Mouse (Mus musculus) embryonic facial prominence, embryonic 11.5 days (tissue): ENCODE data around the gene Nicn1. TPM values are rescaled to one million over a fixed set of nuclear protein-coding genes. Genes with fewer than 3 reads are reported as not detected.
"Not testable (repeated sequence)": the region's sequence is repeated elsewhere in the genome, so short reads cannot be mapped to it uniquely, and the experiment has no call there.

Experiments used
- ATAC-seq: fragments of 200-750 bp; cut with Nextera tagmentation; replicated peaks from 2 replicates; pipeline ENCODE4 v1.8.0; 2017; ENCODE audit warnings: low read depth; ENCODE audit not compliant: insufficient number of reproducible peaks, low FRiP score, low TSS enrichment
- DNase-seq: peaks from one replicate; pipeline ENCODE4 v3.0.0-alpha.2; 2015; ENCODE audit warnings: low spot score
- H3K27ac ChIP-seq: fragments of 300-500 bp; sonication (generic); replicated peaks from 2 replicates; pipeline ENCODE4 v1.5.1; 2014; ENCODE audit warnings: mild to moderate bottlenecking, low read depth, low read length, control low read depth
- H3K27me3 ChIP-seq: fragments of 300-500 bp; sonication (generic); 2 replicates; pipeline ENCODE4 v1.6.1; 2014; ENCODE audit warnings: mild to moderate bottlenecking, low read length, moderate library complexity, mixed read lengths; ENCODE audit not compliant: control insufficient read depth, insufficient read depth
- H3K36me3 ChIP-seq: fragments of 300-500 bp; sonication (generic); replicated peaks from 2 replicates; pipeline ENCODE4 v1.6.1; 2014; ENCODE audit warnings: low read depth, mild to moderate bottlenecking, low read length, moderate library complexity, mixed read lengths; ENCODE audit not compliant: control insufficient read depth, insufficient read depth
- H3K4me1 ChIP-seq: fragments of 300-500 bp; sonication (generic); 2 replicates; pipeline ENCODE4 v1.6.1; 2014; ENCODE audit warnings: low read length, mixed read lengths; ENCODE audit not compliant: control insufficient read depth, insufficient read depth
- H3K4me2 ChIP-seq: fragments of 300-500 bp; sonication (generic); 2 replicates; pipeline ENCODE4 v1.6.1; 2014; ENCODE audit warnings: low read depth, mild to moderate bottlenecking, control low read depth, low read length, moderate library complexity
- H3K4me3 ChIP-seq: fragments of 300-500 bp; sonication (generic); 2 replicates; pipeline ENCODE4 v1.5.1; 2014; ENCODE audit warnings: low read depth, low read length, control low read depth
- H3K9ac ChIP-seq: fragments of 300-500 bp; sonication (generic); replicated peaks from 2 replicates; pipeline ENCODE4 v1.6.1; 2014; ENCODE audit warnings: mild to moderate bottlenecking, control low read depth, low read length
- H3K9me3 ChIP-seq: fragments of 300-500 bp; sonication (generic); replicated peaks from 2 replicates; pipeline ENCODE4 v1.6.1; 2016; ENCODE audit warnings: mild to moderate bottlenecking, low read length, inconsistent platforms, mixed read lengths; ENCODE audit not compliant: control insufficient read depth
- WGBS: fragments of 180-500 bp; shearing (Covaris S2); extraction: QIAGEN DNeasy Blood & Tissue Kit; methylation state at CpG from one replicate; pipeline ENCODE4 v1.1.7; 2014; 5-methylcytosine and 5-hydroxymethylcytosine counted together
- polyA plus RNA-seq: library from polyadenylated mRNA; unstranded; fragments of >200 nt; fragmentation: Nextera tagmentation; extraction: Ambion mirVana; gene quantifications from 2 replicates; pipeline ENCODE4 v1.2.1, GENCODE M21; 2014

The Nicn1 gene
- polyA plus RNA-seq, 1 experiment from 2014 or later, result 48.4 TPM

DNA sequence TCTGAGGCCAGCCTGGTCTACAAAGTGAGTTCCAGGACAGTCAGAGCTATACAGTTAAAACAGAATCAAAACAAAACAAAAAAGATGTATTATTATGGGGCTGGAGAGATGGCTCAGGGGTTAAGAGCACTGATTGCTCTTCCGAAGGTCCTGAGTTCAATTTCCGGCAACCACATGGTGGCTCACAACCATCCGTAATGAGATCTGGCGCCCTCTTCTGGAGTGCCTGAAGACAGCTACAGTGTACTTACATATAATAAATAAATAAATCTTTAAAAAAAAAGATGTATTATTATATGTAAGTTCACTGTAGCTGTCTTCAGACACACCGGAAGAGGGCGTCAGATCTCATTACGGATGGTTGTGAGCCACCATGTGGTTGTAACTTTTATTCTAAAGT lies 31.8 kb downstream of the Nicn1 start:
- WGBS, result 82% methylated on average over 7 of the region's 7 CpGs
- H3K4me3 ChIP-seq, result not testable (repeated sequence)

DNA sequence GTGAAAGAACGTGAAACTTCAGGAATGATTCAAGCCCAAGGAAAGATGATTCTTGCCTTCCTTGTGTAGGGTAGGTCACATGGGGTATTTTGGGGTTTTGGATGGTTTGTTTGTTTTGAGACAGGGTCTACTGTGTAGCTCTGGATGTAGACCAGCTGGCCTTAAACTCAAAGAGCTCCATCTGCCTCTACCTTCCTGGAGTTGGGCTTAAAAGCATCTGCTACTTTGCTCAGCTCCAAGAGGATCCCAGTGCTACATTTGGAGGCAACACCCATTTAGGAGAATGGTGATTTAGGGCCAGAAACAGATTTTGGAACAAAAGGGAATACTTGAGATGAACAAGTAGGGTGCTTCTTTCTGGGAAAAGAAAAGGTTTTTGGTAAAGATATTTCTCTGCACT lies 34.6 kb downstream of the Nicn1 start:
- Histone ChIP-seq H3K4me2 (no peak overlapping the region), H3K27me3 (no peaks in the 10 kb centered on the region), H3K9me3 (no peaks in the 10 kb centered on the region), H3K4me3 (no peak overlapping the region), H3K4me1 (no peaks in the 10 kb centered on the region), H3K9ac (no peak overlapping the region), H3K36me3 (no peaks in the 10 kb centered on the region), H3K27ac (no peak overlapping the region)
- 84% methylated on average over 1 of the region's 1 CpGs for WGBS
- DNase-seq (no peak), ATAC-seq (no peak)

More for the DNA sequence above, 31.8 kb downstream of the Nicn1 start:
- not testable (repeated sequence) for H3K36me3 ChIP-seq, H3K4me2 ChIP-seq, H3K4me1 ChIP-seq, DNase-seq, ATAC-seq, H3K9me3 ChIP-seq, H3K27ac ChIP-seq, H3K9ac ChIP-seq, H3K27me3 ChIP-seq

DNA sequence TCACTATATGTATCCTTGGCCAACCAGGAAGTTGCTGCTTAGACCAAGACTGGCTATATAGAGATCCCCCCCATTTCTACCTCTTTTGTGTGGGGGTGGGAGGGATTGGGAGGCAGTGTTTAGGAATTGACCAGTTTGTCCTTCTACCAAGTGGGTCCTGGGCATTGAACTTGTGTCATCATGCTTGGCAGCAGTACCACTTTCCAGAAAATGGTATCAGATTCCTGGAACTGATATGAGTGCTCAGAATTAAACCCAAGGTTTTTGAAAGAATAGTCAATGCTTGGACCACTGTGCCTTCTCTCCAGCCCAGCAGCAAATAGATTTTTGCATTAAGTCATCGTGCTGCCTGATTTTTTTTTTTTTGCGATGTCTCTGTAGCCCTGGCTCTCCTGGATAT lies 35.6 kb downstream of the Nicn1 start:
- H3K27ac ChIP-seq, result no peak overlapping the region
- no peaks in the 10 kb centered on the region for H3K9me3 ChIP-seq
- DNase-seq (no peak), ATAC-seq (no peak)
- no peaks in the 10 kb centered on the region for H3K4me1 ChIP-seq
- WGBS, result 95% methylated on average over 2 of the region's 2 CpGs
- H3K36me3 ChIP-seq, result peaks cover 1% of the 10 kb centered on the region
- H3K4me3 ChIP-seq, result no peak overlapping the region
- H3K4me2 ChIP-seq, result no peak overlapping the region
- no peaks in the 10 kb centered on the region for H3K27me3 ChIP-seq
- H3K9ac ChIP-seq, result no peak overlapping the region

DNA sequence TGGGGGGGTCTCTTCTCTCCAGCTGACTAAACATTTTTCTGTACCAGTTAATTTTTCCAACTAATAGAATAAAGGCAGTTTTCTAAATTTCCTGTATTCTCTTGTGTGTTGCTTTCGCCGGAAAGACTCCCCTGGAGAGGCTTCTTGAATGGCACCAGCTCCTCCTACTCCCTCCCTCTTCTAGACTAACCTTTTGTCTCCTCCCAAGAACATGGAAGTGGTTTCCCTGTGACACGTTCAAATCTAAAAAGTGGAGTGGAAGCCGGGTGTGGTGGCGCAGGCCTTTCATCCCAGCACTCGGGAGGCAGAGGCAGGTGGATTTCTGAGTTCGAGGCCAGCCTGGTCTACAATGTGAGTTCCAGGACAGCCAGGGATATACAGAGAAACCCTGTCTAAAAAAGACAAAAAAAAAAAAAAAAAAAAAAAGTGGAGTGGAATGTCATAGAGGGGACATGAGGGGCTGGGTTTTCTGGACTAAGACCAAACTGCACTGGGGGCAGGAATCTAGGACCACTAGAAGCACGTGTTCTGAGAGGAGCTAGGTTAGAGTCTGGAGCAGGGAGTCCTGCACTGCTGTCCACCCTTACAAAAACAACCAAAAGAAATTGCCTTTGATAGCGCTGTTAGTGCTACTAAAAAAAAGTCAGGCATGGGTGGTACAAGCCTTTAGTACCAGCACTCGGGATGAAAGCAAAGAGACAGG lies 47.8 kb downstream of the Nicn1 start:
- Histone ChIP-seq H3K36me3 (peaks cover 4% of the 10 kb centered on the region), H3K4me2 (no peak overlapping the region), H3K27ac (0 out of 2 replicates have a peak overlapping the region, but pooled peaks have one; percentile 57), H3K4me3 (no peak overlapping the region; the same call in 1 of the 2 replicates), H3K4me1 (no peaks in the 10 kb centered on the region), H3K27me3 (no peaks in the 10 kb centered on the region), H3K9ac (no peak overlapping the region), H3K9me3 (no peaks in the 10 kb centered on the region)
- WGBS, result 71% methylated on average over 10 of the region's 10 CpGs
- DNase-seq (no peak), ATAC-seq (no peak)

DNA sequence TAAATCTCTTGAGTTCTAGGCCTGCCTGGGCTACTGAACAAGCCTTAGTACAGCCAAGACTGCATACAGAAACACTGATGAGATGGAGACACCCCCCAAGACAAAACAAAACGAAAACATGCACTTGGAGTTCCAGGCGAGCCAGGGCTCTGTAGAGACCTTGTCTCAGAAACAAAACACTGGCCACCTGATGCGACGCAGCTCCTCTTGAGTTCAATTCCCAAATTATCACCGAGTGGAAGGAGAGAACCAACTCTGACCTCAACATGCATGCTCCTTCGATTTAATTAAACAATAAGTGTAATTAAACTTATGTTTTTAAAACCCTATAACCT lies 48.3 kb downstream of the Nicn1 start:
- DNase-seq (peak; percentile 52), ATAC-seq (0 out of 2 replicates have a peak, but pooled peaks have one; percentile 1)
- Histone ChIP-seq H3K27ac (peak overlapping the region; percentile 57; the same call in 1 of the 2 replicates), H3K4me2 (peak overlapping the region; percentile 59), H3K9ac (peak overlapping the region; percentile 82), H3K4me1 (no peaks in the 10 kb centered on the region), H3K27me3 (no peaks in the 10 kb centered on the region), H3K4me3 (peak overlapping the region; percentile 70), H3K9me3 (no peaks in the 10 kb centered on the region), H3K36me3 (peaks cover 4% of the 10 kb centered on the region)
- WGBS, result 23% methylated on average over 6 of the region's 6 CpGs

DNA sequence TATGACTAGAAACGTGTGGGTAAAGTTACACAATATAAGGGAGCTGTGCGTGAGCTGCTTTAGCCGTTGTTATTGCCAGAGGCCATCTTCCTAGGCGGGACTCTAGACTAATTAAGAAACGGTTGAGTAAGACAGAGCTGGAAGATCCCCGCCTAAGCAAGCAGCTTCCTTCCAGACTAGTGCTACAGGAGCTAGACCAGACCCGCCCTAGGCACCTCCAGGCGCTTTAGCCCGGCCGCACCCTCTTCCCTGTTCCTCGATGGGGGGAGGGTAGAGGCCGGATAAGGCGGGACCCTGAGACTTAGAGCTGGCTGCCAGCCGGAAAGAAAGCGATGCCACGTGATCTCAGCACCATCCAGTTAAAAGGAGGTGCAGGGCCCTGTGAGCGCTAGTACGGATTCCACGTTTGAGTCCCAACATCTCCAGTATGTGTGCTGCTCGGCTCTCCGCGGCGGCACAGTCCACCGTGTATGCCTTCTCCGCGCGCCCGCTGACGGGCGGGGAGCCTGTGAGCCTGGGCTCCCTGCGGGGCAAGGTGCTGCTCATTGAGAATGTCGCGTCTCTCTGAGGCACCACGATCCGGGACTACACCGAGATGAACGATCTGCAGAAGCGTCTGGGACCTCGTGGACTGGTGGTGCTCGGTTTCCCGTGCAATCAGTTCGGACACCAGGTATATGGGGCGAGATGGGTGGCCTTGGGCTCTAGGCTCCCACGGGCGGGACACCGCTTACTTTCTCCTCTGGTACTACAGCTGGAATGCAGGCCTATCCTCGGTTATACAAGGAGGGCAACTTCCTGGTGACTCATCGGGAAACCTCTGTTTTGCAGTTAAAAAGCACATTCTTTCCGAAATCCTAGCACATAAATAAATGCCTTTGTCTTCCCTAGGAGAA lies 48.9 kb downstream of the Nicn1 start, which contains the start of gene Gpx1:
Gene Gpx1, plus strand, starts transcription at position 18 of the 896 bp plus-strand sequence.
- peak; percentile 96 for DNase-seq
- H3K27me3 ChIP-seq, result no peaks in the 10 kb centered on the region
- peak within 1 kb of the TSS; percentile 57 for H3K27ac ChIP-seq
- peak within 1 kb of the TSS; percentile 70 for H3K4me3 ChIP-seq
- peaks cover 4% of the 10 kb centered on the region for H3K36me3 ChIP-seq
- peak; percentile 97 for ATAC-seq
- no peaks in the 10 kb centered on the region for H3K9me3 ChIP-seq
- under 1% methylated on average over 49 of the region's 49 CpGs for WGBS
- H3K9ac ChIP-seq, result peak within 1 kb of the TSS; percentile 82
- H3K4me1 ChIP-seq, result no peaks in the 10 kb centered on the region
- peak within 1 kb of the TSS; percentile 59 for H3K4me2 ChIP-seq

DNA sequence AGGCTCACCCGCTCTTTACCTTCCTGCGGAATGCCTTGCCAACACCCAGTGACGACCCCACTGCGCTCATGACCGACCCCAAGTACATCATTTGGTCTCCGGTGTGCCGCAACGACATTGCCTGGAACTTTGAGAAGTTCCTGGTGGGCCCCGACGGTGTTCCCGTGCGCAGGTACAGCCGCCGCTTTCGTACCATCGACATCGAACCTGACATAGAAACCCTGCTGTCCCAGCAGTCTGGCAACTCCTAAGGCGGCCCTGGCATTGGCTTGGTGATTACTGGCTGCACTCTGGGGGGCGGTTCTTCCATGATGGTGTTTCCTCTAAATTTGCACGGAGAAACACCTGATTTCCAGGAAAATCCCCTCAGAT lies 49.6 kb downstream of the Nicn1 start:
- Histone ChIP-seq H3K36me3 (peaks cover 2% of the 10 kb centered on the region), H3K4me3 (peak overlapping the region; percentile 70), H3K27ac (no peak overlapping the region), H3K4me1 (no peaks in the 10 kb centered on the region), H3K4me2 (peak overlapping the region; percentile 59), H3K9me3 (no peaks in the 10 kb centered on the region), H3K9ac (peak overlapping the region; percentile 82), H3K27me3 (no peaks in the 10 kb centered on the region)
- ATAC-seq (no peak), DNase-seq (no peak)
- 14% methylated on average over 20 of the region's 20 CpGs for WGBS
